Mouse (Mus musculus) mature B cell (primary cell): ENCODE data around the gene Coa3.
"Not testable (repeated sequence)": the region's sequence is repeated elsewhere in the genome, so short reads cannot be mapped to it uniquely, and the experiment has no call there.

ENCODE experiments used
- in situ Hi-C: fragments of 300-500 bp; cut with MboI; formaldehyde crosslinking; loops from 2 replicates; pipeline ENCODE4 v1.14.3; 2019

The Coa3 gene

DNA sequence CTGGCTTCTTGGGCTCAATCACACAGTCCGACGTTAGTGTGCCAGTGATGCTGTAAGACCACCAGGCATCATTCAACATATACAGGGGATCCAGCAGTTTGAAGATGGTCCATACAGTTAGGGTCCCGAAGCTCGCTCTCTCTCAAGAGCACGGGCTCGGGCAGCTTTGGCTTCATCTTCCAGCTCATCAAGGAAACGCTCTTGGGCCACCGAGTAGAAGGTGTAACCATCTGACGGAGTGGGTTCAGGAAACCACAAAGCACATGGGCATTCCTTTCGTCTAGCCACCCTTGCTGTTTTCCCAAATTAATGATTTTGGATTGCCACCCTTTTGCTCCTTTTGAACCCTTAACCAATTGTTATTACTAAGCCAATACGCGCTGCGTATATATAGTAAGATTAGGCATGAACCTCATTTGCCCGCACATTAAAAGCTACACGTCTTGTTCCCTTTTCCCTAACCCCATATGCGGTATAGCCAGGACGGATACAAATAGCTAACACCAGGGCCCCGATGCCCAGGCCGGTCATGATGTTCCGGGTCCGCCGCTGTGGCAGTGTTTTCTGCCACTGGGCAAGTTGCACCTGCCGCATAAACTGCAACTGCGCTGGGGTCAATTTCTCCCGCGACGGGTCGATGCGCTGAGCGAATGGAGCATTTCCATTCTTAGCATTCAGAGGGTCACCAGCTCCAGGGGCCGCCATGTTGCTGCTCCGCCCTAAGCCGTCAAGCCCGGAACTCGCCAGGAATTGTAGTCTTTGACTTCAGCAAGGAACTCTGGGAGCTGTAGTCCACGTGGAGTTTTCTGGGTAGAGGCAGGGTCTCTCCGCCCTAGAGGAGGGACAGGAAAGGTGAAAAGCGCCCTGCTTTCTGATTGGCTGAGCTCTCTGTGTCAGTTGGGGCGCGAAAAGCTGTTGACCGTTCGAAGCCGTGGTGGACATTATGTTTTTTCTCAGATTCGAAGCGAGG, at the start of gene Coa3, which contains the start of gene Cntd1:
Gene Coa3, minus strand, starts transcription at position 892 of the 970 bp plus-strand sequence.
Gene Cntd1, plus strand, starts transcription at position 790 of the 970 bp plus-strand sequence.
- in situ Hi-C loops: no loop called here

DNA sequence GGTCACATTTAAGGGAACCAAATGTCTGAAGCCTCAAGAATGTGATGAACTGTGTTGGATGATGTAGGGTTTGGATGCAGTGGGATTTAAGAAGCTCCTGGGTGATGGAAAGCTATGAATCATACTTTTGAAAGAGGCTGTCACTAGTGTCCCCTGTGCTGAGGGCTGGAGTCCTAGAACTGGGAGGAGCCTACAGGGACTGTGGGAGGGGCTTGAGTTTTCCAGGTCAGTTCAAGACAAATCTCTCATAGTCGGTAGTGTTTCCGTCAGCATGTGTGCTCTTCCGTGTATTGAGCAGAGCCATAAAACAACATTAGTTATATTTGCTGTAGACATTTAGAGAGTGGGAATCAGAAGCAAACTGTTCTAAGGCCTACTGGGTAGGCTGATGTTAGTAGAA, 48.4 kb upstream of the Coa3 start:
- in situ Hi-C loops: no loop called here

GRCm38 (mm10) chr11:101326147-101326546, 47.2 kb upstream of the Coa3 start:
- in situ Hi-C loops: no loop called here

DNA sequence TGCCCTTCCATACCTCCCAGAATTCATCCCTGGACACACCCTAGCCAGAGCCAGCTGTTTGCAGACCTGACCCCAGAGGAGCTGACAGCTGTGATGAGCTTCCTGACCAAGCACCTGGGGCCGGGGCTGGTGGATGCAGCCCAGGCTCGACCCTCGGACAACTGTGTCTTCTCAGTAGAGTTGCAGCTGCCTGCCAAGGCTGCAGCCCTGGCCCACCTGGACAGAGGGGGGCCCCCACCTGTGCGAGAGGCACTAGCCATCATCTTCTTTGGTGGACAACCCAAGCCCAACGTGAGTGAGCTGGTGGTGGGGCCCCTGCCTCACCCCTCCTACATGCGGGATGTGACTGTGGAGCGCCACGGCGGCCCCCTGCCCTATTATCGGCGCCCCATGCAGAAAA, 46.3 kb upstream of the Coa3 start:
- in situ Hi-C loops: not testable (repeated sequence)

- in situ Hi-C loops: no loop called here
Observed at GRCm38 (mm10) chr11:101324763-101325162, 45.8 kb upstream of the Coa3 start, which contains the start of gene Aoc2. Aoc2 (plus strand) TSS chr11:101325063.

DNA sequence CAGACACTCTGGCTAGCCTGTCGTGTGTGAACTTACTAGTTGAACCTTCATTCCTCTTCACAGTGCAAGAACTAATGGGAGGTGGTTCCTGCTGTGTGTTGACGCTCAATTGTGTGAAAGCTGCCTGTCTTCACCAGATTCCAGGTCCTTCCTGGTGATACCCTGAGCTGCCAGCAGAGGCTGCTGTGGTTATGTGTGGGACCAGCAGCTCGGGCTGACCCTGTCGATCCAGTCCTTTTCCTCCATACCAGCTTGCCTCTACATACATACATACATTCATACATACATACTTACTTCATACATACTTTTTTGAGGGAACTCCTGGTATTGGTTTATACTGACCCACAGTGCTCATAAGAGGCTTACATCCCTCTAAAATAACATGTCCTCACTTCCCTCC, 44.7 kb upstream of the Coa3 start:
- in situ Hi-C loops: no loop called here

- in situ Hi-C loops: no loop called here
Observed at GRCm38 (mm10) chr11:101316501-101316917, 37.6 kb upstream of the Coa3 start.

GRCm38 (mm10) chr11:101315665-101316500, 37.0 kb upstream of the Coa3 start, which contains the start of gene Psme3:
Psme3 (plus strand) TSS chr11:101316213.
- in situ Hi-C loops: no loop called here

DNA sequence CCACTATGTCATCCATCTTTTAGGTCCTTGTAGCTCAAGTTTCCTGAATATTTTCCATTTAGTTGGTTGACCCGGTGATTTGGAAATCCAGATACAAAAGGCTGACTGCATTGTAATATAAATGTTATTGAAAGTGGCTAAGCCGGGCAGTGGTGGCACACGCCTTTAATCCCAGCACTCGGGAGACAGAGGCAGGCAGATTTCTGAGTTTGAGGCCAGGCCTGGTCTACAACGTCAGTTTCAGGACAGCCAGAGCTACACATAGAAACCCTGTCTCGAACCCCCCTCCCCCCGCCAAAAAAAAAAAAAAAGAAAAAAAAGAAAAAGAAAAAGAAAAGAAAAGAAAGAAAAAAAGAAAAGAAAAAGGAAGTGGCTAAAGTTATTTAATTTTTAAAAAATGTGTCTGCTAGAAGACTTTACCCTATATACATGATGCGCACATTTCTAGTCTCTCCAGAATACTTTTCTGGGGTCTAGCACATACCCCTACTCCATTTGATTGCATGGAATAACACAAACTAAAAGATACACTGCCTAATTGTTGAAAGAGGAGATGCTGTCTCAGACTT, 36.3 kb upstream of the Coa3 start:
- in situ Hi-C loops: no loop called here

GRCm38 (mm10) chr11:101314567-101314966, 35.7 kb upstream of the Coa3 start:
- in situ Hi-C loops: no loop called here

DNA sequence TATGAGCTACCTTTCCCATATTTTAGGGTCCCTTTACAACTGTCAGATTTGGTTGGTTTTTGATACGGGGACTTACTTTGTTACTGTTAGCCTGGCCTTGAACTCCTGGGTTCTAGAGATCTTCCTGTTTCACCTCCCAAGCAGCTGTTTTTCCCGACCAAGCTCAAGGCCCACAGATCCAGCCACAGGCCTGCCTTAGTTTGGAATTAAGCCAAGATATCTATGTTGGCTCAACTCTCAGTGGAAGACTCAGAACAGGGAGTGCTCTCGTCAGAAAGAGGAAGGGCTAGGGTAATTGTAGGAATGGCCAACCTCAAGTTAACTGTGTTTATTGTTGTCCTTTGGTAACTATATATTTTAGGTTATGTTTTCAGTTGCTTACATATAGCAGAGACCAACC, 33.2 kb upstream of the Coa3 start:
- in situ Hi-C loops: no loop called here

DNA sequence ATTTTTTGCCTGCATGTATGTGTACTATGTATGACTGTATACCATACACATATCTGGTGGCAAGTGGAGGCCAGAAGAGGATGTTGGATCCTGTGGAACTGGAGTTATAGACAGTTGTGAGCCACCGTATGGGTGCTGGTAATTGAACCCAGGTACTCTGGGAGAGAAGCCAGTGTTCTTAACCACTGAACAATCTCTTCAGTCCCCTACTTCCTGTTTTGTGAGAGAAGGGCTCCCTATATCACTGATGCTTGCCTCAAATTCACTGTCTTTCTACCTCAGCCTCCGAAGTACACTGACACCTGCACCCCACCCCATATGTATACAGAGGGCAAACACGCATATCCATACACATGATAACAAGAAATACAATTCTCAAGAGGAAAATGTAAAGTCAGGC, 32.2 kb upstream of the Coa3 start:
- in situ Hi-C loops: no loop called here

- in situ Hi-C loops: no loop called here
Observed at GRCm38 (mm10) chr11:101307744-101308143, 28.8 kb upstream of the Coa3 start.

DNA sequence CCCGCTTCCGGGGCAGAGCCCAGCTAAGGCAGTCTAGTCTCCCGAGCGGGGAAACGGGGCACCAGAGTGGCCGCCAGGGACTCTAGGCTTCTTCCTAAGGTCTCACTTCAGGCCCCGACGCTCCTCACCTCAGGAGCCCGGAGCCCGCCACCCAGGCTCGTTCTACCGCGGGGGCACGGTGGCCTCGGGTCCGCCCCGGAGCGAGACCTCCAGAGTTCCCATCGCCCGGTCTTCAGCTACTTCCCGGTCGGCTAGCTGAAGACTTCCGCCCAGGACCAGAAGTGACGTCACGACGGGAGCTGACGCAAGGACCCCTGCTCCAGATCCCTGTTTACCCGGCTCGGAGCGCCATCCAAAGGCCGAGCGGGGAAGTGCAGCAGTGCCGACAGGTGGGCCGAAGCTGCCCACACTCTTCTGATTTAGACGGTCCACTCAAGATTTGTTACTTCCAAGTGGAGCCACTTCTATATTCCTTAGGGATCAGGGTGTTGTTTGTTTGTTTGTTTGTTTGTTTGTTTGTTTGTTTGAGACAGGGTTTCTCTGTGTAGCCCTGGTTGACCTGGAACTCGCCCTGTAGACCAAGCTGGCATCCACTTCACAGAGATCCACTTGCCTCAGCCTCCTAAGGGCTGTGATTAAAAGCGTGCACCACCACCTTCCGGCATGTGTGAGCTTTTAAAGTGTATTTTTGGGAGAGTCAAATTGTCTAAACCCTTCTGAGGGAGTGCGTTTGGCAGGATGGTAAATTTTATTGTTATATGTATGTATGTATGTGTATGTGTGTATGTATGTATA, 23.3 kb upstream of the Coa3 start, which contains the start of gene Becn1:
Gene Becn1, minus strand, starts transcription at position 283 of the 795 bp plus-strand sequence.
- in situ Hi-C loops: no loop called here

GRCm38 (mm10) chr11:101301299-101302003, 22.5 kb upstream of the Coa3 start:
- in situ Hi-C loops: no loop called here

DNA sequence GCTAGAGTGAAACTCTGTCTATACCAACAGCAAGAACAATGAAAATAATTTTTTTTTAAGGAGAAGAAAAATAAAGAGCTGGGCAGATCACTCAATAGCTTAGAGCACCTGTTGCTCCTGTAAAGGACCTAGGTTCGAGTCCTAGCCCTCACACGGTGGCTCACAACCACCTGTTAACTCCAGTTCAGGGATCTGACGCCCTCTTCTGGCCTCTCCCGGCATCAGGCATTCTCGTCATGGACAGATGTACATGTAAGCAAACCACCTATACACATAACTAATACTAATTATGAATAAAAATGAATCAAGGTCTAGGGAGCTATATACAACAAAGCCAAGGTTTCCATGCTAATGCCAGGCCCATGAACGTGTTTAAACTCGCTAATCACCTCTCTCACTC, 22.0 kb upstream of the Coa3 start:
- in situ Hi-C loops: no loop called here

DNA sequence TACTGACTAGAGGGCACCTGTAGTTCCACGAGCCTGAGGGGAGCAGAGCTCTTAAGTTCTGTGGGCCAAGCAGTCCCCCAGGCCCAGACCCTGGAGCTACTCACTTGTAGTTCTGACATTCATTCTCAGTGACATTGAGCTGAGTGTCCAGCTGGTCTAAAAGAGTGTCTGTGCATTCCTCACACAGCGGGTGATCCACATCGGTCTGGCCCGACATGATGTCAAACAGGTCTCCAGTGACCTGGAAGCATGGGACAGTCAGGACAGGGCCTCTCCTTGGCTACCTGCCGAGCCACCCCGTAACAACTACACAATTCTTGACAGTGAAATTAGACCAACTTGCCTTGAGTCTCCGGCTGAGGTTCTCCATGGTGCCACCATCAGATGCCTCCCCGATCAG, 16.3 kb upstream of the Coa3 start:
- in situ Hi-C loops: no loop called here

- in situ Hi-C loops: no loop called here
Observed at GRCm38 (mm10) chr11:101291231-101291630, 12.3 kb upstream of the Coa3 start.

GRCm38 (mm10) chr11:101287306-101287705, 8.4 kb upstream of the Coa3 start:
- in situ Hi-C loops: no loop called here

DNA sequence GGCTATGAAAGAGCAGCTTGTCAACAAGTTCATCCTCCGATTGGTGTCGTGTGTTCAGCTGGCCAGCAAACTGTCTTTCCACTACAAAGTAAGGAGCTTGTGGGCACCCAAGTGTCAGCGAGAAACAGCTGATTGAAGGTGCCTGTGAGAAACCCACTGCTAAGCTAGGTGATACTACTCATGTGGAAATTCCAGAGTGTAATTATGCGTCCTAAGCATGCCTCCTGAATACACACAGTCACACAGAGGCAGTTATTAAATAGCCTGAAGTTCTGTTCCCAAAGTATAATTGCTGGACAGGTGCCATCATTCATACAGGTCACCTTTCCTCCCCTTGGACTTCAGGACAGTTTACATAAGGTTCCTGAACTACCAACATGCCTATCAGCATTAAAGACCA, 4.9 kb upstream of the Coa3 start:
- in situ Hi-C loops: no loop called here

DNA sequence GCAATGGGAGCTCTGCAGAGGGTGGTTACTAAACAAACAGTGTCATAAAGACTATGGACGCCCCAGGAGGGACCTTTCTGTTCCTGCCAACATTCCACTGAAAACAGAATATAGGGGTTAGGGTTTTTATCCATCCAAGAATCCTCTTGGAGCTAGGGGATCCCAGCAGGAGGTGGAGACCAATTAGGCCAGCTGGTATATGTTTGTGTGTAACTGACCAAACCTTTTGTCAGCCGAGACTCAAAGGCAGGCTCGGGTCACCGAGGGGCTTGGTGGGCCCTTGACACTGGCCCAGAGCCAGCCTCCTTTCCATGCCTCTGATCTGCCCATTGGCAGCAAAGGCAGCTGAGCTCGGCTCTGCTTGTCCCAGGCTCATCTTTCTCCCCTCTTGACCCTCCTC, 4.0 kb upstream of the Coa3 start:
- in situ Hi-C loops: no loop called here
